Comparison of ENCODE assay signal across 2 mouse cellular contexts in the genomic region with DNA sequence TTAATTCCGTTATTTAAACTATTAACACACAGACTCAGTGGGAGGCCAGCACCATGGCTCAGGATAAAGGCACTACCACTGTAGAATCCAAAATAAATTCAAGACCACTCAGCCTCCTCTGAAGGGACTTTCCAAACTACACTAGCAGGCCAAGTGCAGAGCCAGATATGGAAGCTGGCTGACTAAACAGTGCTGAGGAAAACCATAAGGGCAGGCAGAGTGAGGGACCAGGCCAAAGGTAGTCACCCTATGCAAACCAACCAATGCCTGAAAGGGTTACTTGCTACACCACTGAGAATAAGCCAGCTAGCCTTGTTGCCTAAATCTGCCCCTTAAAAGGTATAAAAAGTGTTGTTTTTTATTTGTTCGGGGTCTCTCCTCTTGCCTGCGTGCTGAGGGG.
TF ChIP-seq lines count a peak whose summit lies in the region.

No protein-coding gene starts in this region.

TF ChIP-seq in CH12.LX, 34 proteins besides CTCF, POLR2A, EP300 and RAD21:
- TF ChIP-seq TCF12 (IDR thresholded peaks at IDR 0.05; ENCODE audit: low read depth, low read length) (peak; percentile 42; the same call in 1 of the 2 replicates), MAX (IDR thresholded peaks at IDR 0.05; ENCODE audit: low read length) (peak; percentile 27), MXI1 (IDR thresholded peaks at IDR 0.05; ENCODE audit: low read depth, low read length) (0 out of 2 replicates have a peak, but pooled peaks have one; percentile 48), JUN (IDR thresholded peaks at IDR 0.05; ENCODE audit: insufficient read depth, low read depth, low read length) (no peak), SIN3A (IDR thresholded peaks at IDR 0.05; ENCODE audit: low read length) (peak; percentile 60; the same call in 1 of the 2 replicates), MEF2A (IDR thresholded peaks at IDR 0.05; ENCODE audit: borderline replicate concordance, low read depth, low read length) (peak; percentile 90), ETS1 (conservative IDR thresholded peaks at IDR 0.05; ENCODE audit: low read depth, low read length) (peak; percentile 52), CHD2 (IDR thresholded peaks at IDR 0.05; ENCODE audit: low read length) (peak; percentile 46; the same call in 1 of the 2 replicates), IRF4 (IDR thresholded peaks at IDR 0.05; ENCODE audit: low read depth, low read length) (peak; percentile 77), BHLHE40 (IDR thresholded peaks at IDR 0.05; ENCODE audit: low read depth, low read length) (peak; percentile 55), MAFK (IDR thresholded peaks at IDR 0.05; ENCODE audit: insufficient replicate concordance, low read length) (0 out of 2 replicates have a peak, but pooled peaks have one; percentile 19), MYC (IDR thresholded peaks at IDR 0.05; ENCODE audit: low read depth, low read length) (no peak), TBP (conservative IDR thresholded peaks at IDR 0.05; ENCODE audit: low read depth, low read length) (no peak), ZC3H11A (IDR thresholded peaks at IDR 0.05; ENCODE audit: low read depth, low read length) (no peak), MAZ (IDR thresholded peaks at IDR 0.05; ENCODE audit: low read depth, low read length) (peak; percentile 53; the same call in 1 of the 2 replicates), UBTF (IDR thresholded peaks at IDR 0.05; ENCODE audit: low read depth, low read length) (0 out of 2 replicates have a peak, but pooled peaks have one; percentile 42), NELFE (IDR thresholded peaks at IDR 0.05; ENCODE audit: low read depth, low read length) (peak; percentile 23; the same call in 1 of the 2 replicates)
TF ChIP-seq in CH12.LX: peak in this region for 13.

TF ChIP-seq in ES-E14, 5 proteins besides CTCF, POLR2A, EP300 and RAD21:
- TF ChIP-seq MAFK (IDR thresholded peaks at IDR 0.05; ENCODE audit: insufficient read depth, low read depth, low read length) = no peak
- no peak for TF ChIP-seq CHD2 (IDR thresholded peaks at IDR 0.05; ENCODE audit: low read depth, low read length)
